Mouse (Mus musculus) urinary bladder, postnatal 25 days (tissue): ENCODE data around the gene Sorbs2.

Experiments used
- DNase-seq: peaks from one replicate; pipeline ENCODE4 v3.0.0; 2022; ENCODE audit warnings: low spot score

The Sorbs2 gene

GRCm38 (mm10) chr8:45507634-45508321, at the start of gene Sorbs2:
Gene Sorbs2 (plus strand): TSS chr8:45507788.
- no peak for DNase-seq

DNA sequence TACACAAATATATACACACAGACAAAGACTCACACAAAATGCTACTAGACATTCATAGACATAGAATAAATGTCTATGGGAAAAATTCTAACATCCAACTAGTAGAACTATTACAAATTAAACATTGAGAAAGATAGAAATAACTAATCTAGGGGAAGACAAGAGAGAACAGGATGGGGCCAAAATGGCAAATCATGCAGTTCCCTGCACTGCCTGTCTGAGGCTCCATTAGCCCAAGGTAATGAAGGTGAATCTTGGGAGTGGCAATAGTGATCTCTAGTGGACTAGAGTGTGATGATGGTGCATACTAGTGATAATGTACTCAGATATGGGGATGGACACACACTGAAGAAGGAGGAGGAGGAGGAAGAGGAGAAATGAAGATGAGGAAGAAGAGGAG, 49.7 kb upstream of the Sorbs2 start:
- DNase-seq = no peak

- no peak for DNase-seq
Observed at GRCm38 (mm10) chr8:45469006-45469405, 38.6 kb upstream of the Sorbs2 start.

DNA sequence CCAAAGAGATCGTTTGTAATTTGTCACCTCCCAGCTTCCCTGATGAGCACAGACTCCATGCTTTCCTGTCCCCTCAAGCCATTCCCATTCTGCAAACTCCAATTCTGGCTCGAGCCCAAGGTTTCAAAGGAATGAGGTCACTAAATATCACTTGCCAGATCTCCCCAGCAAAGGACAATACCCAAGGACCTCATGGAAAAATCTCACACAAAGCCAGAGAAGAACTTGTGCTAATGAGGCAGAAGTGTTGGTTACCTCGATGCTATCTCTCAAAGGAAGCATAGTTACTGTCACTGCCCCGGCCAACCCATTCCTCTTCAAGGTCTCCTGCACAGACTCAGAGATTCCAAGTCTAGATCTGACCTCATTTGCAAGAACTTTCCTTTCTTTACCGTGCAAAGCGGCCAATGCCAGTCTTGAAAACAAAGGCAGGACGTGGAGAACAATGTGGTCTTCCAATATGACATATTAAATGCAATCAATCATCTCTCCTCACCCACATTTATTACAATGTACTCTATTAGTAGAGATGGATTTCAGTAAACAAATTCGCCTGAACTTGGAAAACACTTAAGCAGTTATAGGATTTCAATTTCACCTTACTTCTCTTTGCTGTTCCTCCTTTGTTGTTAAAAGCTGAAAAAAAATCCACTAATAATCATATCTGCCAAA, 37.9 kb upstream of the Sorbs2 start:
- DNase-seq = no peak

- no peak for DNase-seq
Observed at GRCm38 (mm10) chr8:45480886-45481285, 26.7 kb upstream of the Sorbs2 start.

- no peak for DNase-seq
Observed at GRCm38 (mm10) chr8:45486281-45486680, 21.3 kb upstream of the Sorbs2 start.

GRCm38 (mm10) chr8:45503971-45504370, 3.6 kb upstream of the Sorbs2 start:
- no peak for DNase-seq

DNA sequence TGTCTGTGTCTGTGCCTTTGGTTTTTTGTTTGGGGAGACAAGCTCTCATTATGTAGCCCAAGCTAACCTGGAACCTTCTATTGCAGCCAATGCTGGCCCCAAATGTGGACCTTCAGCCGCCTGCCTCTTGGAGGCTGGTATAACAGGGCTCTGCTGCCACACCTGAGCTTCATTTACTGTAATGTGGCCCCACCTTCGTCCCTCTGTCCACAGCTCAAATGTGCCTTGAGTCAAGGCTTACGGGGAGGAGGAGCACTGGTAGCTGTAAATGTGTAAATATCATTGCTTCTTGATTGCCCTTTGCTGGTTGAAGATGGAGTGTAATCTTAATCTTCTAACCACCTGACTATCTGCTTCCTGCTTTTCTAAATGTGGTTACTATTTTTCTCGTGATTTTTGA, 1.2 kb upstream of the Sorbs2 start:
- no peak for DNase-seq

DNA sequence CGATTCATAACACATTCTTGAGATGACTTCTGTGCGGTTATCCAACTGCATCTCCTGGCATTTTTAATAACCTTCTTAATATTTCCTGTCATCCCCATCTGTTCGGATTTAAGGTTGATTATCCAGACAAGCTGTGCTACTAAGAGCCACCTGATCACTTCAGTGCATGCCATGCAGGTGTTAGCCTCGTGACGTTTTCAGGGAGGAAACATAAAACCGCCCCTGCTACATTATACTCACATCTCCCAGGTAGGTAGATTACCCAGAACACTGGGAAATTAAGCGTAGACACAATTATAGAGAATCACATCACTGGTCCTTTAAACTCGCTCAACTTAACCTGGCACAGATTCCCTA, 333 bp upstream of the Sorbs2 start:
- no peak for DNase-seq

DNA sequence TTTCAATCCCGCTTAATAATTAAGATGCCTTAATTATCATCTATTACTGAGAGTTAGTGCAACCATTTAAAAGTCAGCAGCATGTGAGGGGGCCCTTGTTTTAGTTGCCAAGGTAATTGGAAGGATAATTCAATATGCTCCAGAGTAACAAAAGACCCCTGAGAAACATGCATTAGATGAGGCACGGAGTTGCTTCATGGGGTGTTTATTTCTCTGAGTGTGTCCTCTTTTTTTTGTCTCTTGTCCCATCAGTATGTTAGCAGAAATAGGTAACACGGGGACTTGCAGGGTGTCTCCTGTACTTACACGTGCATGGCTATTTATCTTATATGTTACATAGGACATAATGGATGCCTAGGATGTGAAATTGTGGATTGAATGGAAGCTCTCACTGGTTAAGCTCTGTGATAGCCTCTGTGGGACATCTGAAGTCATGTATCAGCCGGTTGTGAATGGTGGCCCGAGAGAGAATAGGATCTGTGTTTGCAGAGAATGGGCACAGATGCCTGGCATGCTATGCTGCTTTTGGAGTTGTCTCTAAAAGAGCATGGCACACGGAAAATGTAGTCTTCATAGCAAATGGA, 1.0 kb downstream of the Sorbs2 start:
- DNase-seq = no peak

- DNase-seq = no peak
Observed at GRCm38 (mm10) chr8:45512369-45512768, 4.8 kb downstream of the Sorbs2 start.

GRCm38 (mm10) chr8:45521595-45521994, 14.0 kb downstream of the Sorbs2 start:
- no peak for DNase-seq

GRCm38 (mm10) chr8:45527708-45528107, 20.1 kb downstream of the Sorbs2 start:
- no peak for DNase-seq

GRCm38 (mm10) chr8:45528890-45529289, 21.3 kb downstream of the Sorbs2 start:
- no peak for DNase-seq

DNA sequence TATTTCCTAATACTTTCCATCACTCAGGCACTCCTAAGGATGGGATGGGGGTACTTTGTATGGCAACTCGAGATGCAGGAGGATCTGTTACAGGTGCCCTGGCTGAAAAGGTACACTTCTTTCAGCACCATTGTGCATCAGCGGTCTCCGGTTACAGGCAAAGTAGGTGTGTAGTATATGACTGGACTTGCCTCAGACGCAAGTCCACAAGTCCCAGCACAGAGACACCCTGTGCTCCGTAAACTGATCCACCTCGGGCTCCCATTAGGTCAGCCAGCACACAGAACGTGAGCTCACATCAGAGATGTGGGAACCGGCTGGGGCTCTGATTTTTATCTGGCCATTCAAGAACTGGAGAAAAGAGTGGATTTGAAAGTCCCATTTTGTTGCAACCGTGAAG, 29.0 kb downstream of the Sorbs2 start:
- DNase-seq = no peak

DNA sequence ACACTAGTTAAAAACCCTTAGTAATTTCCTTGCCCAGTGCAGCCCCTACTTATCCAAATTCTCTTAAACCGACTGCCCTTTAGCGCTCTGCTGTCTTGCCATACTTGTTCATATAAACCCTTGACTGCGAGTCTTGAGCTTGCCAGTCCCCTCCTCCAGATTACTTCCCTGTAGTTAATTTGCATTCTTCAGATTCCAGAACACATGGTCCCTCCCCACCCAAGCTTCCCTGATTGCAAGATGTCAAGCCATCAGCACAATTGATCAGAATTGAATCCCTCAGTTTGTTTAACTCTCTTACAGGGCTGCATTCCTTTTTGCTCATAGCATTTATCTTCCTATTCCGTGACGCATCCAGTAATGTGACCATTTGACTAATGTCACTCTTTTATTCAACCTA, 32.9 kb downstream of the Sorbs2 start:
- no peak for DNase-seq

DNA sequence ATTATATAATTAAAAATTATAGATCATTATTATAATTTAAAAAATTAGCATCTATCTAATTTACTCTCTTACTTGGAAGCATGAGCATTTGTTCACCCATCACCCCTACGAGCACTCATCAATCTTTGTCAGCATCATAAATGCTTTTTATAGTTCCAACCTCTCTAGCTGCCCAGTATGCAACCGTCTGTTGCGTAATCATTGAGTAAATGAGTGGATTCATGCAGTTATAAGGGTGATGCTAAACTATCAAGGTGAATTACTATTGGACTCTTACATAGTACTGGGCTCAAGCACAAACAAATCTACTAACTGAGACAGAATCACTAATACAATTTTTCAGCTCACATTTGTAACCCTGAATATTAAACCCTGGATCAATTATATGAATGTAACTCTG, 44.6 kb downstream of the Sorbs2 start:
- DNase-seq = no peak

DNA sequence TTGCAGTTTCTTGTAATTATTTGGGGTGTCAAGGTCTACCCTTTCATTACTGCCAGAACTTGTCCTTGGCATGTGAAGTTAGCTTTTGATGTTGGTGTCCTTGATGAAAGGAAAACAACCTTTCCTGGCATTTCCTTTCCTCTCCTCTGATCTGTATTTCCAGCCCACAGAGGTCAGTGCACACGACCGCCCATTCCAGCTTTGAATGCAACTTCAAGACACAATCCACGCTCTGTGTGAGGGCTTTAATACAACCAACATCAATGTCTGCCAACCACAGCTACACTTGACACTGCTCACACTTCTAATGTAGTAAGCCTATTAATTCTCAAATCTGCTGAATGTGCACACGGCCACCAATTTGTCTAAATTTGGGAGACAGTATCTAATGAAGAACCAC, 47.0 kb downstream of the Sorbs2 start:
- DNase-seq = no peak

GRCm38 (mm10) chr8:45557936-45558335, 50.3 kb downstream of the Sorbs2 start:
- no peak for DNase-seq

GRCm38 (mm10) chr8:45558426-45558825, 50.8 kb downstream of the Sorbs2 start:
- DNase-seq = no peak

- DNase-seq = no peak
Observed at GRCm38 (mm10) chr8:45559176-45559820, 51.7 kb downstream of the Sorbs2 start.

DNA sequence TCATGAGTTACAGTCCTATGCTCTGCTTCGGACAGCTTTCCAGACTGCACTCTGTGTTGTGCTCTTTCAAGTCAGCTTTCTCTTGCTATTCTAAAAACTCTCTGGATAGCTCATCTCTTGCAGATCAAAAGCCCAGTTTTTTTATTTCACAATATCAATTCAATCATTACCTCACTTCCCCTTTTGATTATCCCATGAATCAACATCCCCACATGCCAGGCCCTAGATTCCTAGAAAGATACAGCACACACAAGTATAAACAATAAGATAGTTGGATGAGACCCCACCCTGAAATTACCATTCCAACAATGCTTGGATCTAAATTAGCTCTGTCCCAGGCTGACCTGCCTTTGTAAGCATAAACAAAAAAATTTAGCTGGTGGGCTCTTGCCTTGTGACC, 57.6 kb downstream of the Sorbs2 start:
- no peak for DNase-seq

DNA sequence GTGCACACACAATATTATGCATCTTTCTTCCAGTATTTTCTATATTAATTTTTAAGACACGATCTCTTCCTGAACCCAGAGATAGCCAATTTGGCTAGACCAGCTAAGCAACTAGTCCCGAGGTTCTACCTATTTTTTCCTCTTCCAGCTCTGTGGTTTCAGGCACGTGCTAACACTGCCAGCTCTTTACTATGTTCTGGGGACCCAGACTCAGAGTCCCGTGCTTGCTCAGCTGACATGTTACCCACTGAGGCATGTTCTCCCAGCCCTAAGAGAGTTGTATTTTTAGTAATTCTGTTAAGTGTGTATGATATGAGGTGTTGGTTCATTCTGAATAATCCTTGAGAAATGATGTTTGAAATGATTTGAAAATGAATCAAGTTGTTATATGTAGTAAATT, 62.5 kb downstream of the Sorbs2 start:
- DNase-seq = no peak
